Mouse (Mus musculus) spleen, adult 12 weeks (tissue): ENCODE measurements around the gene Znhit2.
A peak's percentile ranks its signal among the peaks of the same experiment; 100 is the strongest.
"Not testable (repeated sequence)": the region's sequence is repeated elsewhere in the genome, so short reads cannot be mapped to it uniquely, and the experiment has no call there.

ENCODE experiments used
- DNase-seq: peaks from one replicate; pipeline ENCODE4 v3.0.0; 2022; ENCODE audit warnings: low spot score

Znhit2 gene

DNA sequence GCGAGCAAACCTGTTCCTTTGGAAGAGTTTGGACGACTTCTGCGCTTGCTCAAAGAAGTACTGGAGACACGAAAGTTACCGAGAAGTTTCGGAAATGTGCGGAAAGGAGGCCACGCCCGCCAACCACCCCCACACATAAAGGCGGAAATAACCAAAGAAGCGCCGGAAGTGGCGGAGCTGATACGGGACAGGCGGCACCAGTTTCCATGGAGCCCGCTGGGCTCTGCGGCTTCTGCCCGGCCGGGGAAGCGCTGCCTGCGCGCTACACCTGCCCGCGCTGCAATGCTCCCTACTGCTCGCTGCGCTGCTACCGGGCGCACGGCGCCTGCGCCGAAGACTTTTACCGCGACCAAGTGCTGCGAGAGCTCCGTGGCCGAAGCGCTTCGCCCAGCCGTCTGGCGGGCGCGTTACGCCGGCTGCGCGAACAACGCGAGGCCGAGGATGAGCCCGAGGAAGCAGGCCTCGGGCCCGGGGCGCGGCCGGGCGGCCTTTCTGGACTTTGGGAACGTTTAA is at the start of gene Znhit2:
Znhit2 (plus strand) TSS at position 172 of the 513 bp plus-strand sequence.
- DNase-seq = peak; percentile 84

DNA sequence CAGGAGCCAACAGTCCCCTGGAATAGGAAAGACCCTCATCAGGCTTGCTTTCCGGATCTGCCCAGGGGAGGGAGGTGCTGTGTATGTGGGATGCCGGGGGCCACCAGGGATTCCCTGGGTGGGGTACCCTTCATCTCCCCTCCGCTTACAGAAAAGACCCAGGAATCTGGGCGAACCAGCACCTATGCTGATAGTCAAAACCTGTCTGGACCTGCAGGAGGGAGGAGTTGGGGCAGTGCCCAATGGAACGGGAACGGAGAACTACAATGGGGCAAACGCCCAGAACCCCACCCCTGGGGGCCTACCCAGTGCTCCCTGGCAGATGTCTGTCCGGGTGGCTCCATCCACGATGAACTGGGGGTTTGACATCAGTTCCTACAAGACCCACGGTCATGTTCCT is 47.3 kb upstream of the Znhit2 start:
- no peak for DNase-seq

DNA sequence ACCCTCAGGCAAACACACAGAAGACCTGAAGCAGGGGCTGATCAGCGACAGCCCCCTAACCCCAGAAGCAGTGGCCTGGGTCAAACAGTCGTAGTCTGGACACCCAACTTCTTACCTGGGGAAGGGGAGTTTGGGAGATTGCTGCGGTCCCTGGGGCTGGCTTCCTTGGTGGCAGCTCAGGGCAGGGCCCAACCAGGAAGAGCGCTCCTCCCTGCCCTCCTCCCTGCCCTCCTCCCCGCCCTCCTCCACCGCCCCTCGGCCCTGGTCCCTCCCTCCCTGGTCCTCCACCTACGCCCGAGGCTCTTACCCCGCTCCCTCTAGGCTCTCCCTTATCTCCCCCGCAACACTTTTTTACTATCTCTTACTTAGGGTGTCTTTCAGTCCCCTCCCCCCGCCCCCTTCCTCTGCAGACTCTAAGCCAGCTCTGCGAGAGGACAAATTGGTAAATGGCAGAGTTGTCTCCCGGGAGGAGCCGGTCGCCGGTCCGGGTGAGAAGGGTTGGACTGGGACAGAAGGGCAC is 45.9 kb upstream of the Znhit2 start:
- peak; percentile 67 for DNase-seq

DNA sequence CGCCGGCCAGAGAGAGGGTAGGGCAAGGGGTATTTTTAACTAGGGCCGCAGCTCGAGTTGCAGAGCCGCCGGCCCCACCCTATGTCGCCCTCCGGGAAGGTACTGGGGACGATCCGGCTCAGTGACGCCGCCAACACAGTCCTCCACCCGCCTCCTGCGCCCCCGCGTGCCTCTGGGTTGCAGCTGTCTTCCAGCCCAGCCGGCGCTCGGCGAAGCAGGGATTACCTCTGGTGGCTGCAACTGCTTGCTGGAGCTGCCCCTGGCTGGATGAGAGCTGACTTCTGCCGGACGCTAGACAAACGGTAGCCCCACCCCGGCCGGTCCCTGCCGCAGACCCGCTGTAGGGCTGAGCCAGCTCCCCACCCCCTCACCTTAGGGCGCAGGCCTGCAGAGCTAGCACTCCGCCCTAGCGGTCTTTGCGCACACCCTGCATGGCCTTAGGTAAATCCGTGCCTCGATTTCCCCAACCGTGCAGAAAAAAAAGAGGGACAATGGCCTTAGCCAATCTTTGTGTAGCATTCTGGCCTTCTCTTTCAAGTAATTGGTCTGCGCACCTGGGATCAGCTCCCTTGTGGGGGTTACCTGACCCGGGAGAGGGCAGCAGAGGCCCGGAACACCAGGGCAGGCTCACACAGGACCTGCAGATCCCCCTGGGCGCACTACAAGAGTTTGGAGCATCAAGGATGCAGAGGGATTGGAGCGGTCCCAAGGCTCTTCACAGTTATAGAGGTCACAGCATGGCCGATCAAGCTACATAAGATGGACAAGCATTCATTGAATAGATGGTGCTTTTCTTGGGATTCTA is 45.3 kb upstream of the Znhit2 start, which contains the start of gene Capn1:
Capn1 (minus strand) TSS at position 387 of the 805 bp plus-strand sequence.
- DNase-seq = peak; percentile 70

DNA sequence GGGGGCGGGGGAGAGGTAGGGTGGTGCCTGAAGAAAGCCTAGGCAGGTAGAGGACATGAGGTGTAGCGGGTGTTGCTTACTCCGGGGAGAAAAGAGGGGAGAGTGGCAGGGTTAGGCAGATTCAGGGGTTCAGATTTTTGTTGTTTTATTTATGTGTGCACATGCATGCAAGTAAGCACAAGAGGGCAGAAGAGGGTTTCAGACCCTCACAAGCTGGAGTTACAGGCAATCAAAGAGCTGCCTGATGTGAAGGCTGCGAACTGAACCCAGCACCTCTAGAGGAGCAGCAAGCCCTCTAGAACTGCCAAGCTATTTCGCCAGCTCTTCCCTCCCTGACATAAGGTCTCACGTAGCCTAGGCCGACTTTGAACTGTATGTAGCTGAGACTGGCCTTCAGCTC is 44.5 kb upstream of the Znhit2 start:
- no peak for DNase-seq

DNA sequence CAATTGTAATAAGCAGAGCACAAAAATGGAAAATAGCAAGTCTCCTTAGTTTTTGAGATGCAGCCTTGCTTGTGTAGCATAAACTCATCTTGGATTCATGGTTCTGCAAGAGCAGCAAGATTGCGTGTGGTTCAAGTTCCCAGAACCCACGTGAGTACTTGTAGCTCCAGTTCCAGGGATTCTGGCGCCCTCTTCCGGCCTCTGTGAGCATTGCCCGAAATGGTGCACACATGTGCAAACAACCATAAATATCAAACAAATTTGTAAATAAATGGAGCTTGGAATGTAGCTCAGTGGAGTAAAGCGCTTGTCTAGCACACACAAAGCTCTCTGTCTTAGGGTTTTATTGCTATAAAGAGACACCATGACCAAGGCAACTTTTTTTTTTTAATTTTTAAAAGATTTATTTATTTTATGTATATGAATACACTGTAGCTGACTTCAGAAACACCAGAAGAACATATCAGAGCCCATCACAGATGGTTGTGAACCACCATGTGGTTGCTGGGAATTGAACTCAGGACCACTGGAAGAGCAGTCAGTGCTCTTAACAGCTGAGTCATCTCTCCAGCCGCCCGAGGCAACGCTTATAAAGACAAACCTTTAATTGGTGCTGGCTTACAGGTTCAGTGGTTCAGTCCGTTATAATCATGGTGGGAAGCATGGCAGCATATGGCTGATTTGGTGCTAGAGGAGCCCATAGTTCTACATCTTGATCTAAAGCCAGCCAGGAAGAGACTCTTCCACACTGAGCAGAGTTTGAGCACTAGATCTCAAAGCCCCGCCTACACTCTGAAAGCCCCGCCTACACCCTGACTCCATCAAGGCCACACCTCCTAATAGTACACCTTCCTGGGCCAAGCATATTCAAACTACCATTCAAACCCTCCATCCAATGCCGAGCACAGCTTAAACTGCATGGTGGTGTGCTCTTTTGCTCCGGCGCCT is 42.6 kb upstream of the Znhit2 start:
- DNase-seq = peak; percentile 85

DNA sequence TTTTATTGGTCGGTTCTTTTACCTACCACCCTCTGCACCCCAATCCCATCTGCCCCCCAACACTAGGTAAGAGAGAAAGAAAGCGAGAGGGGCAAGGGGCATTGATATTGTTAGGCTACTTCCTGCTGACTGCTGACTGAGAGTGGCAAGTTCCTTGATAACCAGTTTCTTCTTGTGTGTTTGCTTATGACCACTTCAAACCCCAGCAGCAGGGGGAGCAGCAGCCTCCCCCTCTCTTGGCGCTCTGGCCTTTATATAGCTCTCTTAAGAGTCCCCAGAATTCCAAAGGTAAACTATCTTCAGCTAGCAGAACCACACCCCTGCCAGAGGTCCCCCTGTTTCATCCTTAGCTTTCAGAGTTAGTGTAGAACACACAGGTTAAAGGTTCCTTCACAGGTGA is 40.7 kb upstream of the Znhit2 start:
- no peak for DNase-seq

DNA sequence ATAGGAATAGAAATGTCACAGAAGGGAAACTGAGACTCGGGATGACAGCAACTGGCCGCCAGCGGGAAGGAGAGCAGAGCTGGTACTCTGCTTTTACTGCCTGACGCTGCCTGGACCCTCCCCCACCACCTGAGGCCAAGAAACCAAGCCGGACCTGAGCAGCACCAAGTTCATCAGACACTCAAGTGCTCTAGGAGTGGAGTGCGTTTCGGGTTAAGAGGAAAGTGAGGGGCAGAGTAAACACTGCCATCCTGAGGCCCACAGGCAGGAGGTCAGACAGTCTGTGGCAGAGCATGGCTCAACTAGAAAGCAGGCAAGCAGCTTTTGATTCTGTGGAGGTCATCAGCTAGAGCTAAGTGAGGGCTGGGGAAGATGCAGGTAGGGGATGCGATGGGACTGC is 37.9 kb upstream of the Znhit2 start:
- DNase-seq = no peak

DNA sequence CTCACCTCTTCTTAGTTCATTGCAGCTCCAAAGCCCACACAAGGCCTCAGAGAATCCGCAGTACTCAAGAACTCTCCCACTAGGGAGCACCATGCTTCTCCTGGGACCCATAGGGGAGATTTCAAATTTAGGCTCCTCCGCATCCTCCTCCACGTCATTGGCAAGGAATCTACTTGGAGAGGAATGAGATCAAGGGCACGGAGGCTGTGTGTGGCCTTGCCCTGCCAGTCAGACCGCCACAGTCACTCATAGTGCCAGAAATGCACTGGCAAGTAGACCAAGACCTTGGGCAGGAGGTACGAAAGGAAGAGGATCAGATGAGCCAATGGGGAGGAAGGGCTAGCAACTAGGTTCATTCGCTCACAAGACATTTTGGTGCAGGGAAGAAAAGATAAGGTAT is 37.1 kb upstream of the Znhit2 start:
- DNase-seq = no peak

DNA sequence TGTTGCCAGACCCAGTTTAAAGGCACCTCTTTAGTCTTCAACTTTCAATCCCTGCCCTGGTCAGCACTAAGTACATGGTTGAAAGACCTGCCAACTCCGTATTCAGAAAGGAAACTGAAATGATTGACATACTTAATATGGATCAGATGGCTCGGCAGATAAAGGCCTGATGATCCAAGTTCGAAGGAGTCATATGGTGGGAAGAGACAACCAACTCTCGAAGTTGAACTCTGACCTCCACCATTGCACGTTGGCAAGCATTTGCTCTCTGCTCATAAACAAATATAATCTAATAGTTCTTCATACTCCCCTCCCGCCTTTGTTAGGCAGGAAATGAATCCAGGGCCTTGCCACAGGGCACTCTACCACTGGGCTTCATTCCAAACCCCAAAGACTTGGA is 32.0 kb upstream of the Znhit2 start:
- DNase-seq = no peak

DNA sequence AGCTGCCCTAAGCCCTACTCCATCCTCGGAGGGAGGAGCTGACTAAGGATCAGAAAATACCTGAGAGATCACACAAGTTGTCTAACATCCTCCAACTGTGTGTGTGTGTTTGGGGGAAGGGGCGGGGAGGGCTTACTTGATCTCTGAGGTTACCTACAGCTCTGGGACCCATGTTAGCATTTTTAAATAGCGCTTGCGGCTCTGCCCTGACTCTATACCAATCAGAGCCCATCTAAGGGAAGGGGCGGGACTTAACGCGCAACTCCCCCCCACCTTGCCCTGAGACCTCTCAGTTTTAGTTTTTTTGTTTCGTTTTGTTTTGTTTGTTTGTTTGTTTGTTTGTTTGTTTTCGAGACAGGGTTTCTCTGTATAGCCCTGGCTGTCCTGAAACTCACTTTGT is 31.6 kb upstream of the Znhit2 start:
- DNase-seq = no peak

DNA sequence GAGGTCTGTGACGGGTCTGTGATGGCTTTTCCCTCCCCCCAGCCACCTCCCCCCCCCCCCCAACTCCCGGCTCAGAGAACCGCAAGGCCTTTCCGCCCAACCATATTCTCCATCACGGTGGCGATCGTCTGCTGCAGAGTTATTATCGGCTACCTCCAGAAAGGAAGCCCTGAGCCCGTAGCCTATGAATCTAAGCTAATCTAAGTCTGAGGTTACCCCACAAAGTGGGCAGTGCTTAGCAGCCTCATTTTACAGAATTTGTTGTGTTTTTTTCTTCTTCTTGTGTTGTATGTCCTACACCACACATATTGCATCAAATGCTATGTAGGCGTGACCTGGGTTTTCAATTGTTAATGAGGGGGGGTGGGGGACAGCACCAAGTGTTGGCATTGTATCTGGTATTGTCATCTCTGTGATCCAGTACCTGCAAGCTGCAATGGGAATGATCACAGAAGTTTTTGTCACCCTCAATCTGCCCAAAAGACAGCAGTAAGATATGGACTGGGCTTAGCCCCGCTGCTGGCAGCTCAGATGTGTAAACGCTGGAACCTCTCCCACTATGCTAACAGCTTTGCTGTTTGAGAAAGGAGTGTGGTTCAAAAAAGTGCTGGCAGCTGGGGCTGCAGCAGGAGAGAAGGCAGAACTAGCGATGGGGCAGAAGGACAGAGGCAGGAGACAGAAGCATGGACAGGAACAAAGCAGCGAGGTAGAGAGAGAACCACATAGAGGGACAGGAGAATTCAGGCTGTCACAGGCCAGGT is 30.3 kb upstream of the Znhit2 start:
- DNase-seq = no peak

DNA sequence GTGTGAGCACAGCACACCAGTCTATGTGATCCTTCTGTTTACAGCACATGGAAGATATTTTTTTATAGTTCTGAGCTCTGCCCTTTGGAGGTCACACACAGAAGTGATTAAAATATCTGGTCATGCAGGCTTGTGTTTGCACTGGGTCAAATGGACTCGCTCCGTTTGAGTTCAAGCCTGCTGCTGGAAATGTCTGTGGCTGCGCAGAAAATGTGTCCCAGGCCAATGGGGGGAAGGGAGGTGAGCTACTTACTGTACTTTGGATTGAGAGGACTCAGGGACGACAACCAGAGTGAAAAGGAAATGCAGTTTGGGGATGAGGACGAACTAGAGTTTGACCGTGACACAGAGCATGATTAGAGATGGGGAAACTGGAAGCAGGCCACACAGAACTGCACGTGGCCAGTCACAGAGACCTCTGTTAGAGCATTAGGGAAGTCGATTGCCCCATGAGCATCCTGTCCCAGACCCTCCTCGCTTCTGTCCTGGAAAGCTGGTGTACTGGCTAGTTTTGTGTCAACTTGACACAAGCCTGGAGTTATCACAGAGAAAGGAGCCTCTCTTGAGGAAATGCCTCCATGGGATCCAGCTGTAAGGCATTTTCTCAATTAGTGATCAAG is 24.9 kb upstream of the Znhit2 start:
- DNase-seq = no peak

DNA sequence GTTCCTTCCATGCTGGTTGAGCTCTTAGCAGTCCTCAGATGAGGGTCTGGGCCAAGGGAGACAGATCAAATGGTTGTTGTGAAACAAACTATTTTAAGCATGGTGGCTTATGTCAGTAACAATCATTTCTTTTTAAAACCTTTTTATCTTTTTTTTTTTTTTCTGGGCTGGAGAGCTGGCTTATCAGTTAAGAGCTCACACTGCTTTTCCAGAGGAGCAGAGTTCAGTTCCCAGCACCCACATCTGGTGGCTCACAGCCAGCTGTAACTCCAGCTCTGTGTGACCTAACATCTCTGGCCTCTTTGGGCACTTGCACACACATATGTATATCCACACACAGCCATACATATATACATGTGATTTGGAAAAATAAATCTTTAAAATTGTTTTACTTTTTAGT is 23.3 kb upstream of the Znhit2 start:
- no peak for DNase-seq

DNA sequence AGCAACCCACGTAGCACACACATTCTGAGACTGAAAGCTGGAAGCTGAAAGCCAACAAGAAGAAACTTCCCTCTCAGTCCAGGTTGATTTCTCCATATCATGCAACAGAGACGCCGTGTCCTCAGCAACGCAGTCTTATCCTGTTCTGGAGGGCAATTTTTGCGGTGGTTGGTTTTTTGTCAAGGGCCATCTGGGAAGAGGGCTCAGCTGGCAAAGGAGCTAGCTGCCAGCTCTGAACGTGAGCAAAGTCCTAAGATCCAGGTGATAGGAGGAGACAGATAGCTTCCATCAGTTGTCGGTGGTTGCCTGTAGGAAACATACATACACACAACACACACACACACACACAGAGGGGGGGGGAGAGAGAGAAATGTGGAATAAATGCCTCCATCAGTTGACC is 22.7 kb upstream of the Znhit2 start:
- DNase-seq = no peak

DNA sequence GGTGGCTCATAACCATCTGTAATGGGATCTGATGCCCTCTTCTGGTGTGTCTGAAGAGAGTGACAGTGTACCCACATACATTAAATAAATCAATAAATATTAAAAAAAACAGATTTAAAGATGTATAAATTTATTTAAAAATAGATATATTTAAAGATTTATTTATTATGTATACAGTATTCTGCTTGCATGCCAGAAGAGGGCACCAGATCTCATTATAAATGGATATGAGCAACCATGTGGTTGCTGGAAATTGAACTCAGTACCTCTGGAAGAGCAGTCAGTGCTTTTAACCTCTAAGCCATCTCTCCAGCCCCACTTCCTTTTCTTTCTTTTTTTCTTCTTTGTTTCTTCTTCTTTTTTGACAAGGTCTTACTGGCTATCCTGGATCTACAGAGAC is 21.0 kb upstream of the Znhit2 start:
- DNase-seq = no peak

DNA sequence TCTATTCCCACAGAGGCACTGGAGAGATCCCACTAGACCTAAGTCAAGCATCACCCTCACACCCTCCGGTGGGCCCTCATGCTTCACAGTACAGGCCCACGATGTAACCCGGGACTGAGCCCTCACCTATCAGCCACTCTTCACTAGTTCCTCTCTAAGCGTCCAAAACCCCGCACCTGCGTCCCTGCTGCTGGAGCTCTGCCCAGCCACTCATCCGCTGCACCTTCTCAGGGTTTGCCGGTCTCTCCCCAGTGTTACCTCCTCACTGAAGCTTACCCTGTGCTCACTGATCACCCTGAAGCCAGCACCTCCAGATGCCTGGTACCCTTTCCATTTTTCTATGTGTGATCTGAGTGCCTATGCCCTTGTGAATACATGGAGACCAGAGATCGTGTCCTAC is 18.7 kb upstream of the Znhit2 start:
- DNase-seq = no peak

DNA sequence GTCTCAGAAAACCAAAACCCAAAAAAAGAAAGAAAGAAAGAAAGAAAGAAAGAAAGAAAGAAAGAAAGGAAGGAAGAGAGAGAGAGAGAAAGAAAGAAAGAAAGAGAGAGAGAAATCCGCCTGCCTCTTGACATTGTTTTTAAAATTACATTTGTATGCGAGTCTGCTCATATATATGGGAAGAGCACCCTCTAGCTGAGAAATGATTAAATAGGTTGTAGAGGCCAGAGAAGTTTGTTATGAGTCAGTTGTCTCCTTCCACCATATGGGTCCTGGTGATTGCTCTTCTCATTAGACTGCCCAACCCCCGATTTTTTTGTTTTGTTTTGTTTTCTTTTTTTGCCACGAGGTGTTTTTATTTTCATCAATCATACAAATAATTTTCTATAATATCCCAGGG is 16.9 kb upstream of the Znhit2 start:
- not testable (repeated sequence) for DNase-seq

DNA sequence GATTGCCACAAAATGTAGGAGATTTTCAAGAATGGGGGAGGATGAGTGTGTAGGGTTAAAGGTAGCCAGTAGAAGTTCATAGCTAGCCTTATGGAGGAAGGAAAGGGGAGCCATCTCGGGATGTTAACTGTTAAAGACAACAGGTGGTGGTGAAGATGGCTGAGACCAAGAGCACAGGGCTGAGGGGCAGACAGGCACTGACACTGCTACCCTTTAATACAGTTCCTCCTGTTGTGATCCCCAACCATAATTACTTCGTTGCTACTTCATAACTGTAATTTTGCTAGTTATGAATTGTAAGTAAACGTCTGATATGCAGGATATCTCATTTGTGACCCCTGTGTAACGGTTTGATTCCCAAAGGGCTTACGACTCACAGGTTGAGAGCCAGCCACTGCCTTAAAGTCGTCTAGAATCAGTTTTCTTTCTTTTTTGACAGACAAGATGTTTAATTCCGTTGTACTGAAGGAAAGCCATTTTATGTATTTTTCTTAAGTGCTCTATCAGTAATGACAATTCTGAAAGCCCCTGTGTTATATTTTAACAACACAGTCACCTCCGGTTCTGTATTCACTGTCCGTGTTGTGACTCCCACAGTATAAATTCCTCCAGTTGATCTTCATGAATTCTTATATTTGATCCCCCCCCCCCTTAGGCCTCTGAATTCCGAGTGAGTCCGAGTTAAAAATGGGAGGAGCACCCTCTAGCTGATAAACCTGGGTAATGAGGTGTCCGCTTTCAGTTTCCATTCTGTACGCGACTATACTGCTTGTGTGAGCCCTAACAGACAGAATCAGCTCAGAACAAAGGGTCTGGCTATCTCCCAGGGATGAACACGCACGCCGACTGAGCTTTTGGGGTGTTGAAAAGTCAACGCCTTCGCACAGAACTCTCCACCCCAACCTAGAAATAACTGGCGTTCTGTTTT is 15.4 kb upstream of the Znhit2 start:
- no peak for DNase-seq
